Mouse (Mus musculus) regulatory T cell (primary cell): Measurements from ENCODE around the gene Vmn1r132.
"Not testable (repeated sequence)": the region's sequence is repeated elsewhere in the genome, so short reads cannot be mapped to it uniquely, and the experiment has no call there.

Source experiments
- in situ Hi-C: fragments of 300-600 bp; cut with MboI, MseI; formaldehyde crosslinking; loops from one replicate; pipeline ENCODE4 v1.15.1; 2025; ENCODE audit warnings: high pct_unique_total_duplicates

Gene Vmn1r132

DNA sequence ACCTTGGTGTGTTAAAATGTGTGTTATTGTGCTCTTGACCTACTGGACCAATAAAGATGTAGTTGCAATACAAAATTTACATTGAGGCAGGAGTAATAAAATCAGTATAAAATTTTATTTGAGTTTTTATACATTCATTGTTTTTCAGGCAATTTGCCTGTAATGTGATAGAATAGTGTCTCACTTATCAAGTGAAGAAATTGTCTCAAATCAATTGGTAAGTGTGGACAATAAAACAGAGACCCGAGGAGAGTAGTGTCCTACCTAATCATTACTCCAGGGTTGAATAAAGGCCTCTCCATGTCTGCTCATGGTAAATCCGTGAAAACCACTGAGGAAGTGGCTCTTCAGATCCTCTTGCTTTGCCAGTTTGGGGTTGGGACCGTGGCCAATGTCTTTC, at the start of gene Vmn1r132:
Gene Vmn1r132 (plus strand): TSS at position 301 of the 400 bp plus-strand sequence.
- in situ Hi-C loops, result not testable (repeated sequence)
